Mouse (Mus musculus) bone marrow, adult 2 months (tissue): ENCODE data around the gene Alg1. TPM values are rescaled to one million over a fixed set of nuclear protein-coding genes. Genes with fewer than 3 reads are reported as not detected.
A peak's percentile ranks its signal among the peaks of the same experiment; 100 is the strongest.

Experiments used
- H3K27ac ChIP-seq: fragments of 200-500 bp; 2 replicates; pipeline ENCODE4 v1.5.1; 2012; ENCODE audit warnings: low read depth, mild to moderate bottlenecking, control low read depth, inconsistent platforms, low read length; ENCODE audit not compliant: control insufficient read depth, poor library complexity, insufficient read depth
- H3K4me1 ChIP-seq: fragments of 200-500 bp; 2 replicates; pipeline ENCODE4 v1.6.1; 2011; ENCODE audit warnings: low read length; ENCODE audit not compliant: control insufficient read depth, insufficient read depth
- H3K4me3 ChIP-seq: fragments of 200-500 bp; replicated peaks from 2 replicates; pipeline ENCODE3; 2011; ENCODE audit warnings: mild to moderate bottlenecking, low read depth, low read length, control low read depth; ENCODE audit not compliant: control insufficient read depth
- CTCF ChIP-seq: fragments of 200-500 bp; IDR thresholded peaks from 2 replicates; pipeline ENCODE4 v1.5.1; 2011; ENCODE audit warnings: low read length, control low read depth; ENCODE audit not compliant: control insufficient read depth, insufficient read depth
- POLR2A ChIP-seq: fragments of 200-500 bp; IDR thresholded peaks from 2 replicates; pipeline ENCODE4 v1.6.1; 2011; ENCODE audit warnings: low read depth, mild to moderate bottlenecking, control low read depth, low read length, borderline replicate concordance; ENCODE audit not compliant: control insufficient read depth
- WGBS: fragments of 180-500 bp; shearing (Covaris S2); methylation state at CpG from one replicate; pipeline ENCODE4 v1.1.7; 2018; 5-methylcytosine and 5-hydroxymethylcytosine counted together
- polyA plus RNA-seq: library from polyadenylated mRNA; stranded (reverse); fragments of >200 nt; gene quantifications from 2 replicates; pipeline ENCODE4 v1.2.4, GENCODE M21; 2011; ENCODE audit warnings: low replicate concordance; ENCODE audit not compliant: missing spikeins, insufficient read depth, insufficient read length

The Alg1 gene
- polyA plus RNA-seq, result 11.1 and 15.4 TPM in 2 replicates

- TF ChIP-seq POLR2A (peak; percentile 99), CTCF (no peak)
- 1% methylated on average over 47 of the region's 47 CpGs for WGBS
- Histone ChIP-seq H3K27ac (peak within 1 kb of the TSS; percentile 70), H3K4me1 (peaks cover 3% of the 10 kb centered on the region; the same call in 1 of the 2 replicates), H3K4me3 (peak within 1 kb of the TSS; percentile 97)
Measured at GRCm38 (mm10) chr16:5233418-5234313, at the start of gene Alg1. Gene Alg1 (plus strand): TSS chr16:5233621.

DNA sequence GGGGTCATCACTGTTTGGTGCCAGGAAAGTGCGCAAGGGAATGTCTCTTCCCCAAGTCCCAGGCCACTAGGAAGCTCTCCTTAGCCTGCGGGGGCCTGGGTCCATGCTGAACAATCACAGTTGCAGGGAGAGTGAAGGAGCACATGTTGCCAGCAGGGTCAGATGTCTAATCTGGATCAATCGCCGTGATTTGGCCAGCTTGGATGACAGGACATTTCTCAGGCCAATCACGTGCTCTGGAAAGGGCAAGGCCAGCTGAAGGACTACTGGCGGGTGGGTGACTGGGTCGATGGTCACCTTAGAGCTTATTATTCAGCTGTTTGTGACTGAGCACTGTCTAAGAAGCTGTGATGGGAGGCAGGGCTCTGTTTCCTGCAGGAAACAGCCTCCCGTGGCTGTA lies 49.3 kb upstream of the Alg1 start:
- whole genome bisulfite sequencing, result 43% methylated on average over 8 of the region's 8 CpGs
- no peak overlapping the region for H3K4me3 ChIP-seq
- TF ChIP-seq POLR2A, result no peak
- no peak for TF ChIP-seq CTCF
- no peak overlapping the region for H3K27ac ChIP-seq
- no peaks in the 10 kb centered on the region for H3K4me1 ChIP-seq

GRCm38 (mm10) chr16:5184956-5185355 lies 48.5 kb upstream of the Alg1 start:
- TF ChIP-seq CTCF (no peak), POLR2A (no peak)

GRCm38 (mm10) chr16:5185691-5186090 lies 47.7 kb upstream of the Alg1 start:
- Histone ChIP-seq H3K4me3 (no peak overlapping the region), H3K4me1 (no peaks in the 10 kb centered on the region), H3K27ac (0 out of 2 replicates have a peak overlapping the region, but pooled peaks have one; percentile 20)
- 71% methylated on average over 7 of the region's 7 CpGs for WGBS
- no peak for TF ChIP-seq CTCF
- TF ChIP-seq POLR2A, result no peak

More at GRCm38 (mm10) chr16:5184956-5185355, 48.5 kb upstream of the Alg1 start:
- no peak overlapping the region for H3K4me3 ChIP-seq
- H3K4me1 ChIP-seq, result no peaks in the 10 kb centered on the region
- 72% methylated on average over 5 of the region's 5 CpGs for WGBS
- no peak overlapping the region for H3K27ac ChIP-seq

DNA sequence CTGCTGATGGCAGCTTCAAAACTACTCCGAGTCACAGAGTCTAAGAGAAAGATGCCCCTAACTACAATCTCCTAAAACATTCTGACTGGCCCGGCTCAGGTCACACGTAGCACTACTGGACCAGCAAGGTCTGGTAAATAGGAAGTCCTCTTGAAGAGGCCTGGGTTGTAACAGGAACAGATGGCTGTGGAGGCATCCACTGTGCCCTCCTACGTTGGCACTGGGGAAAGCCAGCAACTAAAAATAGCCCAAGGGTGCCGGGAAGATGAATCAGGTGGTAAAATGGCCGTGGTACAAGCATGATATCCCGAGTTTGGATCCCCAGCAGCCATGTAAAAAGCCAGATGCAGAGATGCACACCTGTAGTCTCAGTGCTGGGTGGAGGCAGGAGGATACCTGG lies 47.2 kb upstream of the Alg1 start:
- 30% methylated on average over 7 of the region's 7 CpGs for WGBS
- no peak overlapping the region for H3K27ac ChIP-seq
- TF ChIP-seq CTCF (no peak), POLR2A (no peak)
- H3K4me3 ChIP-seq, result no peak overlapping the region
- H3K4me1 ChIP-seq, result no peaks in the 10 kb centered on the region

DNA sequence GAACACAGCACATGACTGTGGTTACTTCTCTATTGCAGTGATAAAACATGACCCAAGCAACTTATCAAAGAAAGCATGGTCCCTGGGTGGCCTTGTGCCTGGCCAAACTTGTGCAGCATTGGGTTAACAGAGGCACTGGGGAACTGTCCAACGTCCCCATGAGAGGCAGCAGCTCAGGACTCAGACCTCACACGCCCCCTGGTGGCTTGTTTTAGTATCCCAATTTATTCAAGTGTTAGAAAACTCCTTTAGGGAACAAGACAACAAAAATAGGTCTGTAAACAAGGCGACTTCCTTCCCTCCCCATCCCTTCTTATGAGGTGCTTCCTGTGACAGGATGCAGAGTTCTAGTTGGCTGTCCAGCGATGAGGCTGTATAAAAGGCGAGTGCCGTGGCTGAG lies 38.3 kb upstream of the Alg1 start:
- WGBS, result 33% methylated on average over 6 of the region's 6 CpGs
- Histone ChIP-seq H3K4me1 (no peaks in the 10 kb centered on the region), H3K27ac (no peak overlapping the region), H3K4me3 (no peak overlapping the region)
- TF ChIP-seq CTCF (peak; percentile 69), POLR2A (no peak)

DNA sequence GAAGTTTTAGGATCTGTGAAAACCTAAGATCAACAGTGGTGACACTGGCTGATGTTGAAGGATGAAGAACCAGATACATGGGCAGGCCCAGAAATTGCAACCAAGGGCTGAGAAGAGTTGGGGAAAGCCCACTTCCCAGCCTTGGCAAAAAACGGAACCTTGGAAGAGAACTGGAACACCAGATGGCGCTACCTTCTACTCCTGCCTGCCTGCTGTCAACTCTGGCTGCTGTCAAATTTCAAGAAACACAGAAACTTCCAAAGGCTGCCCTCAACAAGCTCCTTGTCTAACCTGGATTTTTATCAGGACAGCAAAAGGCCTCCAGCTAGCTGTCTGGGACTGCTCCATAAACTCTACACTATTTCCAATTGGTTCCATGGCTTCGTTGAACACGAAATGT lies 30.7 kb upstream of the Alg1 start:
- WGBS, result 9% methylated on average over 4 of the region's 4 CpGs
- peak; percentile 70 for TF ChIP-seq CTCF
- TF ChIP-seq POLR2A, result no peak
- Histone ChIP-seq H3K27ac (no peak overlapping the region; the same call in 1 of the 2 replicates), H3K4me3 (peak overlapping the region; percentile 99), H3K4me1 (peaks cover 1% of the 10 kb centered on the region; the same call in 1 of the 2 replicates)

DNA sequence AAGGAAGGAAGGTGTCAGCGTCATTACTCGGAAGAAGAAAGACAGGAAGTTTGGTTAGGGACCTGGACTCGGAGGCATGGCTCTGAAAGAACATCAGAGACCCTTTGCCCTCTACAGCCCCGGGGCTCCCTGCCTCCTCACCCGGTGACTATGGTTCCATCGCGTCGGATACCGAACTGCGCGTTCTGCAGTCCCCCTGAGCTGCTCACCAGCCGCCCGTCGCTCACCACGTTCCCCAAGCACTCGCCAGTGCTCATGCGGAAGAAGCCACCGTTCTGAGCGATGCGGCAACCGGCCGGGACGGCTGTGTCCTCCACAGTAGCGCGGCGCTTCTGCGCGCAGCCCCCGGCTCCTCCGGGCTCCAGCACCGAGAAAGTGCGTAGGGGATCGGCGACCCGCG lies 30.2 kb upstream of the Alg1 start:
- Histone ChIP-seq H3K4me3 (peak overlapping the region; percentile 99), H3K4me1 (peaks cover 1% of the 10 kb centered on the region; the same call in 1 of the 2 replicates), H3K27ac (peak overlapping the region; percentile 85)
- under 1% methylated on average over 36 of the region's 36 CpGs for WGBS
- TF ChIP-seq CTCF (no peak), POLR2A (peak; percentile 31; the same call in 1 of the 2 replicates)
